Mouse (Mus musculus): ENCODE measurements around the gene Aipl1. TPM values are rescaled to one million over a fixed set of nuclear protein-coding genes. Genes with fewer than 3 reads are reported as not detected.

Aipl1 gene
- polyA plus RNA-seq, 1 experiment from 2014 or later, result 1.0 TPM

DNA sequence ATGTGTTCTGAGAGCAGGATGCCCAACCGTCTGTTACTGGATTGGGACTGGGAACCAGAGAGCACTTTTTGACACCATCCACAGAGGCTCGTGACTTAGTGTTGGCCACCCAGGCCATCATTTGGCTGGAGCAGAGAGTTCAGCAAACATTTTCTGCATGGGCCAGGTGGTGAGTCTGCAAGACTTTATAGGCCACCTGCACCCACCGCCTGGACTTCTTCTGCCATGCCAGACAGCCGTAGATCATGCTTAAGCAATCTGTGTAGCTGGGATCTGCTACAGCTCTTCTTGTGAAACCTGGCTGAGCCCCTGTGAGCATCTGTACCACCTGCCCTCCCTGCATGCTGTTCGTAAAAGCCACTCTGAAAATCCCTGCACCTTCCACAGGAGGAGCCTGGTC lies 30.0 kb upstream of the Aipl1 start:
- Histone ChIP-seq H3K27me3 (replicated peaks) (no peaks in the 10 kb centered on the region; the same call in 1 of the 2 replicates), H3K9ac (no peak overlapping the region), H3K4me2 (no peak overlapping the region), H3K4me1 (replicated peaks) (no peaks in the 10 kb centered on the region), H3K36me3 (peaks cover 3% of the 10 kb centered on the region; the same call in 1 of the 2 replicates), H3K4me3 (no peak overlapping the region), H3K9me3 (replicated peaks) (peaks cover 25% of the 10 kb centered on the region), H3K27ac (ENCODE audit: poor library complexity, severe bottlenecking) (no peak overlapping the region)
- ATAC-seq (ENCODE audit: insufficient number of reproducible peaks, low FRiP score), result no peak
- WGBS, result 80% methylated on average over 5 of the region's 5 CpGs

DNA sequence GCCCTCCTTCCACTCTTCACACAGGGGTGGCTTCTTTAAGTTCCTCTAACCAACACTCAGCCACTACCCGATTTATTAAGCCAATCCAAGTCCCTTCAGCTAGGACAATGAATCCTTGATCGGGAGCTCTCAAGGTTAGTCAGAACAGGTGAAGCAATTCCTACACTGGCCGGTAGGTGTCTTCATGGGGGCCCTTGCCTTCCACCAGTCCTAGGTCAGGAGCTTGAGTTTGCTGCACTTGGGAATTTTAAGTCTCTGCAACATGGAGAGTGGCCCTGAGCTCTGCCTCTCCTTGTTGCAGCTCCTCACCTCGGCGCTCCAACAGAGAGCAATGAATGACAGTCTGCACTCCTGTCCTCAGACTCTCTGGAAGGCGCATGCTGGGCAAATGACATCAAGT lies 29.0 kb upstream of the Aipl1 start:
- Histone ChIP-seq H3K36me3 (peaks cover 3% of the 10 kb centered on the region; the same call in 1 of the 2 replicates), H3K27ac (ENCODE audit: poor library complexity, severe bottlenecking) (no peak overlapping the region), H3K9ac (no peak overlapping the region), H3K4me3 (no peak overlapping the region), H3K9me3 (replicated peaks) (peaks cover 25% of the 10 kb centered on the region), H3K27me3 (replicated peaks) (no peaks in the 10 kb centered on the region; the same call in 1 of the 2 replicates), H3K4me1 (replicated peaks) (no peaks in the 10 kb centered on the region), H3K4me2 (no peak overlapping the region)
- 38% methylated on average over 6 of the region's 6 CpGs for WGBS
- ATAC-seq (ENCODE audit: insufficient number of reproducible peaks, low FRiP score), result no peak

DNA sequence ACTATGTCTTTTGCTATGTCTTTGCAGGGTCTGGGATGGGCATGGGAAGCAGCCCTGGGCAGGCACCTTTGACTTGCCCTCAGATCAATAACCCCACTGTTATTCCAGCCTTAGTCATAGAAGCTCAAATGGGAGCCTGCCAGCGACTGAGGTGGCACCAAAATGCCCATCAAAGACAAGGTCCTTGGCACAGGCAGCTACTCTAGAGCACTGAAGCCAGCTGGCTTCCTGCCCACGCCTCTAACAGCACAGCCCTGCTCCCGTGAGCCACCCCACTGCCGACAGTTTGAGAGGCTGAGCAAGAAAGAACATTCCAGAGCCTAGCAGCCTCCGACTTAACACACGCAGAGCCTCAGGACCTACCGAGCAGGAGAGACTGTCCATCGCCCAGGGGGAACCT lies 27.8 kb upstream of the Aipl1 start:
- Histone ChIP-seq H3K4me2 (no peak overlapping the region), H3K4me1 (replicated peaks) (no peaks in the 10 kb centered on the region), H3K9ac (no peak overlapping the region), H3K27ac (ENCODE audit: poor library complexity, severe bottlenecking) (no peak overlapping the region), H3K9me3 (replicated peaks) (peaks cover 25% of the 10 kb centered on the region), H3K36me3 (peaks cover 3% of the 10 kb centered on the region; the same call in 1 of the 2 replicates), H3K27me3 (replicated peaks) (no peaks in the 10 kb centered on the region), H3K4me3 (no peak overlapping the region)
- ATAC-seq (ENCODE audit: insufficient number of reproducible peaks, low FRiP score), result no peak
- WGBS, result 84% methylated on average over 8 of the region's 8 CpGs

DNA sequence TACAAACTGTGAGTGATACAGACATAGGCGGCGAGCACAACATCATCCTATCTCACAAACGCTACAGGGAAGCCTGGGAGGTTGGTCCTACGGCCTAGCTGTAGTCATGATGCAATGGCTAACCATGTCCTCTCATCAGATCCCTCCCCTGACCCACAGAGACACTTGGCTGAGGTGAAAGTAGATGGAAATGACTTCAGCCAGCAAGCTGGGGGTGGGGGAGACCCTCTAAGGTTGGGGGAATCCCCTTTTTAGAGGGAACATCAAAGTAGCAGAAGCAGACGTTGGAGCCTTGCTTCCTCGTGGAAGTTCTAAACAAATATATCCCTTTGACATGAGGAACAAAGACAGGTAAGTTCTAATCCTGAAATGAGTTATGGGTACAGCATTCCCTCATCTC lies 27.1 kb upstream of the Aipl1 start:
- Histone ChIP-seq H3K9ac (no peak overlapping the region), H3K27ac (ENCODE audit: poor library complexity, severe bottlenecking) (no peak overlapping the region), H3K27me3 (replicated peaks) (no peaks in the 10 kb centered on the region), H3K9me3 (replicated peaks) (peaks cover 25% of the 10 kb centered on the region), H3K4me2 (no peak overlapping the region), H3K4me1 (replicated peaks) (no peaks in the 10 kb centered on the region), H3K36me3 (peaks cover 3% of the 10 kb centered on the region; the same call in 1 of the 2 replicates), H3K4me3 (no peak overlapping the region)
- no peak for ATAC-seq (ENCODE audit: insufficient number of reproducible peaks, low FRiP score)
- 66% methylated on average over 6 of the region's 6 CpGs for WGBS

DNA sequence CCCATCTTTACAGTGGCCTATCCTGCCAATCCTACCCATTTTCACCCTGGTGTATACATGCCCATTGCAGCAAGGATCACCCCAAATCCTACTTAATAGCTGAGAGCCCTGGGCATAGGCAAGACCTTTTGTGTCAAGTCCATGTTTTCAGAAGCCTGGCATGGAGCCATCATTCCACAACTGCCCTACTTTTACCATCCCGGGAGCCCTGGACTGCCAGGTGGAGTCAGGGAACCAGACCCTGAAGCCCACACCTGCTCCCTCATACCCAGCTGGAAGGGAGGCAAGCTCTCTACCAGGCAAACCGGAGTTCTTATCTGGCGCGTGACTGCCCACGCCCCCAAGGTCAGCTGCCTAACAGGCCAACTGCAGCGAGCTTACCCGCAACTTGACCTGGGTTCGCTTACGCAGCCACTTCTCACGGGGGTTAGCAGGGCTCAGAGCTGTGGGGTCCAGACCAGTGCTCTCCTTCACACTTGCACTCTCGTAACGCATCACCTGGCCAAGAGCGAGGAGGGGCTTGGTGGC lies 23.8 kb upstream of the Aipl1 start:
- H3K27ac ChIP-seq (ENCODE audit: poor library complexity, severe bottlenecking), result no peak overlapping the region
- H3K4me3 ChIP-seq, result no peak overlapping the region
- 67% methylated on average over 13 of the region's 13 CpGs for WGBS
- H3K9me3 ChIP-seq (replicated peaks), result peaks cover 25% of the 10 kb centered on the region
- no peak overlapping the region for H3K9ac ChIP-seq
- peaks cover 3% of the 10 kb centered on the region; the same call in 1 of the 2 replicates for H3K36me3 ChIP-seq
- H3K4me1 ChIP-seq (replicated peaks), result no peaks in the 10 kb centered on the region
- peaks cover 5% of the 10 kb centered on the region; the same call in 1 of the 2 replicates for H3K27me3 ChIP-seq (replicated peaks)
- no peak overlapping the region for H3K4me2 ChIP-seq
- ATAC-seq (ENCODE audit: insufficient number of reproducible peaks, low FRiP score), result no peak

DNA sequence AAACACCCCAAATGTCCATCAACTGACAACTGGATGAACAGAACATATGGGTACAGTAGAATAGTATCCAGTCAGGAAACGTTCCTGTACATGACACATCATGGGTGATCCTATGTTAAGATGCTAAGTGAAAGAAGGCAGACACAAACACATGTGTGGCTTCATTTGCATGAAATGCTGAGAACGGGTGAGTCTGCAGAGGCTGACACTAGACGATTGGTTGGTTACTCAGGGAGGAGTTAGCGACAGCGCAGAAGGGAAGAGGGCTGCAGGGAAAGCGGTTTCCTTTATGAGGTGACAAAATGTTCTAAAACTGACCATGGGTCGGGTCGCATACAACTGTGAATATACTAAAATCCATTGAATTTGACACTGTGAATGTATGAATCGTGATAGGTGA lies 23.1 kb upstream of the Aipl1 start:
- Histone ChIP-seq H3K36me3 (peaks cover 3% of the 10 kb centered on the region; the same call in 1 of the 2 replicates), H3K27ac (ENCODE audit: poor library complexity, severe bottlenecking) (no peak overlapping the region), H3K27me3 (replicated peaks) (peaks cover 9% of the 10 kb centered on the region; the same call in 1 of the 2 replicates), H3K9me3 (replicated peaks) (peaks cover 19% of the 10 kb centered on the region), H3K9ac (no peak overlapping the region), H3K4me2 (no peak overlapping the region), H3K4me3 (no peak overlapping the region), H3K4me1 (replicated peaks) (no peaks in the 10 kb centered on the region)
- 74% methylated on average over 9 of the region's 9 CpGs for WGBS
- ATAC-seq (ENCODE audit: insufficient number of reproducible peaks, low FRiP score), result no peak

DNA sequence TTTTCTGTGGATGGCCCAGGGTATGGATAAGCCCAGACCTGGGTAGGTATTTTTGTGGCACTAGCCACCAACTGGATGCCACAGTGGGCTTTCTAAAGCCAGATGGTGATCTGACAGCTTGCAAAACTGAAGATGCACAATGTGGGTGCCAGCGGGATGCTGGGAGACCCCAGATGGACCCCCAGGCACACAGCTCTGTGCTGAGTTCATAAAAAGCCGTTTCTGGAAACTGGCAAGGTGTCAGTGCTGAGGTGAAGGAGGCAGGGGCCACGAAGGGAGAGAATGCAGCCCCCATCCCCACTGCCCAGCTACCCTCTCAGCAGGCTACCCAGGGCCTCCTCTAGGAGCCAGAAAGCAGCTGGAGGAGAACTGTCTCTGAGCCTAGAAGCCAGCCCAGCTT lies 19.9 kb upstream of the Aipl1 start:
- ATAC-seq (ENCODE audit: insufficient number of reproducible peaks, low FRiP score), result no peak
- 67% methylated on average over 3 of the region's 3 CpGs for WGBS
- no peaks in the 10 kb centered on the region for H3K4me1 ChIP-seq (replicated peaks)

DNA sequence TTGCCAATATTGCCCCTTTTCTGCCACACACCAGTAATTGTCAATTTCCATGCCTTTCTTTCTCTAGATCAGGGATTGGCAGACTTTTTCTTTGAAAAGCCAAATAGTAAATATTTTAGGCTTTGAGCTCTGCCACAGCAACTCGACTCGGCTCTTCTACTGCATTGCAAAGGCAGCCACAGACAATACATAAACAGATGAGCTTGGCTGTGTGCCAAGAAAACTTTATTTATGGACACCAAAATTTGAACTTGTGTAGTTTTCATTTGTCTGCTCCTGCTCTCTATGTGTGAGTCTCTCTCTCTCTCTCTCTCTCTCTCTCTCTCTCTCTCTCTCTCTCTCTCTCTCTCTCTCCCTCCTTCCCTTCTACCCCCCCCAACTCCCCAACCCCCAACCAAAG lies 17.9 kb upstream of the Aipl1 start:
- Histone ChIP-seq H3K9ac (no peak overlapping the region), H3K27me3 (replicated peaks) (peaks cover 47% of the 10 kb centered on the region), H3K27ac (ENCODE audit: poor library complexity, severe bottlenecking) (no peak overlapping the region), H3K36me3 (no peaks in the 10 kb centered on the region), H3K4me2 (no peak overlapping the region), H3K9me3 (replicated peaks) (no peaks in the 10 kb centered on the region), H3K4me3 (no peak overlapping the region), H3K4me1 (replicated peaks) (peaks cover 10% of the 10 kb centered on the region)
- ATAC-seq (ENCODE audit: insufficient number of reproducible peaks, low FRiP score), result no peak
- WGBS, result 65% methylated on average over 2 of the region's 2 CpGs

More for the DNA sequence above, 19.9 kb upstream of the Aipl1 start:
- no peak overlapping the region for H3K4me2 ChIP-seq
- H3K9me3 ChIP-seq (replicated peaks), result no peaks in the 10 kb centered on the region
- H3K27me3 ChIP-seq (replicated peaks), result peaks cover 27% of the 10 kb centered on the region
- H3K4me3 ChIP-seq, result no peak overlapping the region
- no peaks in the 10 kb centered on the region for H3K36me3 ChIP-seq
- H3K27ac ChIP-seq (ENCODE audit: poor library complexity, severe bottlenecking), result no peak overlapping the region
- no peak overlapping the region for H3K9ac ChIP-seq

DNA sequence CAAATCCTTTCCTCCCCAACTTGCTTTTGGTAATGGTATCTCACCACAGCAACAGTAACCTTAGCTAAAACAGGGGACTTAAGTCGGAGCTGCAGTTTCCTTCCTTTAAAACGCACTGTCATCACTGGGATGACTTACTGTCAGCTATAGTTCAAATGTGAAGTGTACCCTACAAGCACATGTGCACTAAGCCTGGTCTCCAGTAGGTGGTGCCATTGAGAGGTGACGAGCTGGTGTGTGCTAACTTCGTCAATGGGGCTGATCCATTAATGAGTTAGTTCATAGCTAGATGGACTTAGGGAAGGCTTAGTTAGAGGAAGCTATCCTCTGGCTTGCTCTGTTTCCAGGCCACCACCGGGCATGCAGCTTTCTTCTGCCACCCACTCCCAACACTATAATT lies 15.3 kb upstream of the Aipl1 start:
- no peak for ATAC-seq (ENCODE audit: insufficient number of reproducible peaks, low FRiP score)
- H3K4me1 ChIP-seq (replicated peaks), result peaks cover 10% of the 10 kb centered on the region
- no peak overlapping the region for H3K9ac ChIP-seq
- H3K4me2 ChIP-seq, result no peak overlapping the region
- peaks cover 61% of the 10 kb centered on the region for H3K27me3 ChIP-seq (replicated peaks)
- H3K27ac ChIP-seq (ENCODE audit: poor library complexity, severe bottlenecking), result no peak overlapping the region
- no peaks in the 10 kb centered on the region for H3K36me3 ChIP-seq
- H3K4me3 ChIP-seq, result no peak overlapping the region
- H3K9me3 ChIP-seq (replicated peaks), result no peaks in the 10 kb centered on the region
- 11% methylated on average over 5 of the region's 5 CpGs for WGBS

DNA sequence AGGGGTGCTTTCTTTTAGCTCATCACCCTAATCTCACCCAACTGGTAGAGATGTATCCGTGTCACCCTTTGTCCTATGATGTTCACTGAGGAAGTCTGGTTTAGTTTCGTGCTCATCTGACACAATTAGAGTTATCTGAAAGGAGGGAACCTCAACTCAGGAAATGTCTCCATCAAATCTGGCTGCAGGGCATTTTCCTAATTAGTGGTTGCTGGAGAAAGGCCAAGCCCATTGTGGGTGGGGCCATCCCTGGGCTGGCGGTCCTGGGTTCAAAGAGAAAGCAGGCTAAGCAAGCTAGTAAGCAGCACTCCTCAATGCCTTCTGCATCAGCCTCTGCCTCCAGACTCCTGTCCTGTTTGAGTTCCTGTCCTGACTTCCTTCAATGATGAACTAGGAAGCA lies 14.9 kb upstream of the Aipl1 start:
- H3K9me3 ChIP-seq (replicated peaks), result no peaks in the 10 kb centered on the region
- no peak overlapping the region for H3K4me3 ChIP-seq
- H3K4me1 ChIP-seq (replicated peaks), result peaks cover 10% of the 10 kb centered on the region
- ATAC-seq (ENCODE audit: insufficient number of reproducible peaks, low FRiP score), result no peak
- no peak overlapping the region for H3K4me2 ChIP-seq
- WGBS, result 55% methylated on average over 3 of the region's 3 CpGs
- H3K9ac ChIP-seq, result no peak overlapping the region
- H3K27ac ChIP-seq (ENCODE audit: poor library complexity, severe bottlenecking), result no peak overlapping the region
- peaks cover under 1% of the 10 kb centered on the region; the same call in 1 of the 2 replicates for H3K36me3 ChIP-seq
- H3K27me3 ChIP-seq (replicated peaks), result peaks cover 59% of the 10 kb centered on the region

DNA sequence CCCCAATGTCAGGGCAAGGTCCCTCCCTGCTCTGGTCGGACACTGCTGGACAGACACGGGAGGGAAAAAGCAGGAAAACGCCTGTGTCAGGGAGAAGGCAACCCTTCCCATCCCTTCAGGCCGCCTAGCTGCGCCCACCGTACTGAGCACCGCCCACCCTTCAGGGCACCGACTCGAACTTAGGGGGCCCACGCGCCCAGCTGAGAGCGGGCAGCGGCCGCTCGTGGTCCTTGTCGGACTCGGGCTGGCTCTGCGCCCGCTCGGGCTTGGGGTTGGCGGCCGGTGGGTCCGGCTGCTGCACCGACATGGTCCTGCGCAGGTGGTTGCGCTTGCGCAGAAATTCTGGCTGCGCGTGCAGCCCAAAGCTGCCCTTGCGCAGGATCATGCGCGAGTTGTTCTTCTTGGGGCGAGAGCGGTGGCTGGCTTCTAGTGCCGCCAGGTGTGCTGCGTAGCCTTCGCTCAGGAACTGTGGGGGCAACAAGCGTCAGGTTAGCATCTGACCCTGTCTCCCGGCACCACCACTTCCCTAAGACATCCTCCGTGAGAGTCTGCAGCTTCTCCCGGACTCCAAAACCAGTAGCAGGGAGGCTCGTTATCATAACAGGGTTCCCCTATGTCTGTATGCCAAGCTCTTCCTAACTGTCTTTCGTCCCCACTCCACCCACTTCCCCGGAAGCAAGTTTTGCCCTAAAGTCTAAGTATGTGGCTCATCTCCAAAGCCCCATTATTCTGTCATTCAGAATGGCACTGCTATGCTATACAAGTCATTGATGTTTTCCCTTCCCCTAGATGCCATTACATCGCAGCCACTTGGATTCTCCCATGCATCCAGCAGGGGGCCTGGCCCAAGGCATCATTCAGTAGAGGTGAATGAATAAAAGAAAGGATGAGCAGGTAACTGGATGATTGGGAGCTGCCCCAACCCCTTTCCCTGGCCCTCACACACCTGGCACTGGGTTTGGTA lies 13.9 kb upstream of the Aipl1 start:
- Histone ChIP-seq H3K4me1 (replicated peaks) (peaks cover 10% of the 10 kb centered on the region), H3K9me3 (replicated peaks) (no peaks in the 10 kb centered on the region), H3K27ac (ENCODE audit: poor library complexity, severe bottlenecking) (no peak overlapping the region), H3K36me3 (peaks cover 11% of the 10 kb centered on the region), H3K4me2 (peak overlapping the region; percentile 94), H3K27me3 (replicated peaks) (peaks cover 57% of the 10 kb centered on the region), H3K4me3 (peak overlapping the region; percentile 56), H3K9ac (peak overlapping the region; percentile 64)
- 3% methylated on average over 45 of the region's 45 CpGs for WGBS
- no peak for ATAC-seq (ENCODE audit: insufficient number of reproducible peaks, low FRiP score)
